Mouse (Mus musculus) brain, embryonic 14.5 days (tissue): ENCODE data around the gene Cyp2c39.

ENCODE experiments used
- CTCF ChIP-seq: fragments of 200-500 bp; IDR thresholded peaks from 2 replicates; pipeline ENCODE4 v1.5.1; 2012; ENCODE audit warnings: inconsistent platforms, mild to moderate bottlenecking, moderate library complexity, borderline replicate concordance; ENCODE audit not compliant: insufficient read depth, insufficient read length; ENCODE audit errors: extremely low read depth
- POLR2A ChIP-seq: fragments of 200-500 bp; IDR thresholded peaks from 2 replicates; pipeline ENCODE4 v1.6.1; 2012; ENCODE audit warnings: mild to moderate bottlenecking, inconsistent platforms, borderline replicate concordance; ENCODE audit not compliant: poor library complexity, insufficient read depth, insufficient read length, severe bottlenecking; ENCODE audit errors: extremely low read depth

DNA sequence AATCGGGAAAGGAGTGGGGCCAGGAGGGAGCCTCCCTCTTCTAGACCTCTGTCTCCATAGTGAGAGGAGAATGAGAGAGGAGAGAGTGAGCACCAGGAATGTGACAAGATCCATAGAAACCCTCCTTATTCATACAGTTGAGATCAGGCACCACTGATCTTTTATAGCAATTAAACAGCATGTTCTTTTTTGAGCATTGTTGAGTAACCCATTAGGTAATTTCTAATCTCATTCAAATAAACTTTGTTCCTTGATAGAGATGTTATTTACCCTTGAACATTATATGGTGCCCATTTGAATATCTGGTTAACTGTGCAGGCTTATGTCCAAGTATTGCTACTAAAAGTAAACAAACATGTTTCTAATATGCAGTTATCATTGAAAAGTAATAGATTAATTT lies 47.7 kb upstream of the Cyp2c39 start, which contains the start of gene Cyp2c38:
- no peak for TF ChIP-seq CTCF
- TF ChIP-seq POLR2A: no peak
